Mouse (Mus musculus) embryo, embryonic 10 days (tissue): Measurements from ENCODE around the gene Ccdc74a.
"Not testable (repeated sequence)": the region's sequence is repeated elsewhere in the genome, so short reads cannot be mapped to it uniquely, and the experiment has no call there.

ENCODE experiments used
- DNase-seq: peaks from one replicate; pipeline ENCODE4 v3.0.0-alpha.2; 2015; ENCODE audit warnings: low spot score

The Ccdc74a gene

GRCm38 (mm10) chr16:17646310-17647114, at the start of gene Ccdc74a:
Ccdc74a (plus strand) TSS chr16:17646470.
- peak; percentile 85 for DNase-seq

GRCm38 (mm10) chr16:17600944-17601562, 45.2 kb upstream of the Ccdc74a start:
- DNase-seq = no peak

- DNase-seq = no peak
Measured at GRCm38 (mm10) chr16:17604941-17605340, 41.3 kb upstream of the Ccdc74a start.

GRCm38 (mm10) chr16:17605684-17606083, 40.6 kb upstream of the Ccdc74a start:
- no peak for DNase-seq

GRCm38 (mm10) chr16:17611383-17611782, 34.9 kb upstream of the Ccdc74a start:
- no peak for DNase-seq

- DNase-seq = not testable (repeated sequence)
Measured at GRCm38 (mm10) chr16:17614740-17615139, 31.5 kb upstream of the Ccdc74a start.

- no peak for DNase-seq
Measured at GRCm38 (mm10) chr16:17616212-17616611, 30.1 kb upstream of the Ccdc74a start.

- peak; percentile 76 for DNase-seq
Measured at GRCm38 (mm10) chr16:17617922-17618565, 28.2 kb upstream of the Ccdc74a start.

GRCm38 (mm10) chr16:17619198-17620105, 26.8 kb upstream of the Ccdc74a start, which contains the start of gene Smpd4:
Smpd4 (plus strand) TSS chr16:17619354.
- DNase-seq = peak; percentile 96

GRCm38 (mm10) chr16:17621936-17622335, 24.3 kb upstream of the Ccdc74a start:
- DNase-seq = no peak

- DNase-seq = peak; percentile 71
Measured at GRCm38 (mm10) chr16:17625488-17626268, 20.6 kb upstream of the Ccdc74a start.

GRCm38 (mm10) chr16:17626269-17626555, 20.1 kb upstream of the Ccdc74a start:
- DNase-seq = no peak

GRCm38 (mm10) chr16:17632580-17632979, 13.7 kb upstream of the Ccdc74a start:
- DNase-seq = no peak

- peak; percentile 23 for DNase-seq
Measured at GRCm38 (mm10) chr16:17633481-17634181, 12.6 kb upstream of the Ccdc74a start.

GRCm38 (mm10) chr16:17636904-17637303, 9.4 kb upstream of the Ccdc74a start:
- no peak for DNase-seq

- DNase-seq = no peak
Measured at GRCm38 (mm10) chr16:17637610-17638009, 8.7 kb upstream of the Ccdc74a start.

- DNase-seq = no peak
Measured at GRCm38 (mm10) chr16:17638036-17638628, 8.1 kb upstream of the Ccdc74a start.

- no peak for DNase-seq
Measured at GRCm38 (mm10) chr16:17639081-17639480, 7.2 kb upstream of the Ccdc74a start.

- no peak for DNase-seq
Measured at GRCm38 (mm10) chr16:17639951-17640350, 6.3 kb upstream of the Ccdc74a start.

GRCm38 (mm10) chr16:17640706-17641105, 5.6 kb upstream of the Ccdc74a start:
- DNase-seq = no peak
